In genomic region chr12:25325901-25326300, GRCm38 (mm10) we compare ENCODE assay signal across 20 mouse cellular contexts.
"Had no signal": no experiment of that assay in that cellular context is flagged by ENCODE, and none has a peak within 500 bp of the region (broad histone marks: within the 10 kb centered on the region; RNA-seq: fewer than 3 reads in every experiment).

No protein-coding gene starts in this region.

- ATAC-seq: liver, postnatal 0 days; midbrain, embryonic 13.5 days had no signal

- H3K27ac ChIP-seq: kidney, embryonic 15.5 days; limb, embryonic 12.5 days; liver, embryonic 13.5 days; lung, embryonic 15.5 days; macrophage; midbrain, embryonic 13.5 days; neural tube, embryonic 12.5 days; stomach, embryonic 15.5 days had no signal

- H3K36me3 ChIP-seq: kidney, embryonic 15.5 days; limb, embryonic 12.5 days; liver, embryonic 13.5 days; lung, embryonic 15.5 days; midbrain, embryonic 13.5 days; neural tube, embryonic 12.5 days; stomach, embryonic 15.5 days had no signal

- H3K27me3 ChIP-seq: kidney, embryonic 15.5 days; limb, embryonic 12.5 days; liver, embryonic 13.5 days; lung, embryonic 15.5 days; midbrain, embryonic 13.5 days; neural tube, embryonic 12.5 days; stomach, embryonic 15.5 days had no signal

- H3K4me3 ChIP-seq: kidney, embryonic 15.5 days; limb, embryonic 12.5 days; liver, embryonic 13.5 days; lung, embryonic 15.5 days; midbrain, embryonic 13.5 days; myocyte; neural tube, embryonic 12.5 days; stomach, embryonic 15.5 days had no signal

- H3K4me1 ChIP-seq: kidney, embryonic 15.5 days; limb, embryonic 12.5 days; liver, embryonic 13.5 days; neural tube, embryonic 12.5 days; stomach, embryonic 15.5 days had no signal

- DNase-seq: kidney, postnatal 14 days; layer of hippocampus, adult 9-11 months; layer of hippocampus, postnatal 36 days; liver; liver, embryonic 13.5 days; liver, postnatal 0 days; lung, postnatal 14 days; retina, postnatal 1 day; right cerebral cortex, postnatal 4 days; spleen, adult 18-20 months; thymus, adult 2 months; thymus, postnatal 25 days had no signal

- H3K9ac ChIP-seq: kidney, embryonic 15.5 days; limb, embryonic 12.5 days; liver, embryonic 13.5 days; liver, postnatal 0 days; lung, embryonic 15.5 days; midbrain, embryonic 13.5 days; neural tube, embryonic 12.5 days; stomach, embryonic 15.5 days had no signal
